Mouse (Mus musculus) heart, postnatal 36 days (tissue): ENCODE data around the gene Lgmn. TPM values are rescaled to one million over a fixed set of nuclear protein-coding genes. Genes with fewer than 3 reads are reported as not detected.

ENCODE experiments used
- DNase-seq, 2 experiments: peaks; one replicate each; pipeline ENCODE4 v3.0.0; 2021 to 2022
- intact Hi-C: fragments of 180-260 bp; cut with DNase I; formaldehyde crosslinking; loops from one replicate; pipeline ENCODE4 v1.15.1; 2025
- total RNA-seq, 2 experiments: library from RNA; stranded (reverse); gene quantifications; 2 replicates each; pipeline ENCODE4 v1.2.3; 2021

The Lgmn gene
- total RNA-seq: 10 to 100 TPM; 74.6 to 79.7 TPM

GRCm38 (mm10) chr12:102439632-102440023 lies at the start of gene Lgmn:
Gene Lgmn (minus strand): TSS chr12:102439813.
- peak; percentile 96 to 98 for DNase-seq

GRCm38 (mm10) chr12:102484946-102485345 lies 45.3 kb upstream of the Lgmn start:
- intact Hi-C loops: no loop called here
- no peak for DNase-seq

More at GRCm38 (mm10) chr12:102439632-102440023, at the start of gene Lgmn:
- intact Hi-C loops: loop anchor here (1.0 kb wide), 1 partner anchor 20 kb away; no protein-coding TSS in a partner anchor

GRCm38 (mm10) chr12:102480481-102480880 lies 40.9 kb upstream of the Lgmn start:
- intact Hi-C loops: no loop called here

GRCm38 (mm10) chr12:102474411-102474810 lies 34.8 kb upstream of the Lgmn start:
- no peak for DNase-seq
- intact Hi-C loops: no loop called here

More at GRCm38 (mm10) chr12:102480481-102480880, 40.9 kb upstream of the Lgmn start:
- no peak for DNase-seq

GRCm38 (mm10) chr12:102468894-102469764 lies 29.5 kb upstream of the Lgmn start, which contains the start of gene Golga5:
Gene Golga5 (plus strand): TSS chr12:102469135.
- peak; percentile 98 to 99 for DNase-seq
- intact Hi-C loops: loop anchor here (5.0 kb wide), 1 partner anchor 492 kb away; the partner anchor contains the start of gene Cpsf2

- intact Hi-C loops: loop anchor here (5.0 kb wide), 1 partner anchor 491 kb away; the partner anchor contains the start of gene Cpsf2
- DNase-seq: no peak
Observed at GRCm38 (mm10) chr12:102468136-102468535, 28.5 kb upstream of the Lgmn start.

- intact Hi-C loops: loop anchor here (5.0 kb wide), 2 partner anchors 477 to 487 kb away; partner anchors contain the start of gene Cpsf2
- no peak for DNase-seq
Observed at GRCm38 (mm10) chr12:102464650-102465049, 25.0 kb upstream of the Lgmn start.

GRCm38 (mm10) chr12:102461177-102461576 lies 21.6 kb upstream of the Lgmn start:
- no peak for DNase-seq
- intact Hi-C loops: loop anchor here (1.0 to 5.0 kb wide), 2 partner anchors 69 to 474 kb away; no protein-coding TSS in a partner anchor

- intact Hi-C loops: loop anchor here (5.0 kb wide), 1 partner anchor 473 kb away; no protein-coding TSS in a partner anchor
- no peak for DNase-seq
Observed at GRCm38 (mm10) chr12:102460014-102460413, 20.4 kb upstream of the Lgmn start.

- intact Hi-C loops: loop anchor here (5.0 kb wide), 1 partner anchor 199 kb away; no protein-coding TSS in a partner anchor
- DNase-seq: no peak
Observed at GRCm38 (mm10) chr12:102456467-102457193, 17.0 kb upstream of the Lgmn start.

- intact Hi-C loops: loop anchor here (5.0 kb wide), 1 partner anchor 36 kb away; no protein-coding TSS in a partner anchor
- DNase-seq: no peak
Observed at GRCm38 (mm10) chr12:102453581-102453980, 14.0 kb upstream of the Lgmn start.

- no peak for DNase-seq
- intact Hi-C loops: loop anchor here (5.0 kb wide), 1 partner anchor 34 kb away; no protein-coding TSS in a partner anchor
Observed at GRCm38 (mm10) chr12:102451126-102451851, 11.7 kb upstream of the Lgmn start.

- DNase-seq: peak in 1 of 2 experiments; percentile 34
- intact Hi-C loops: loop anchor here (5.0 kb wide), 1 partner anchor 33 kb away; no protein-coding TSS in a partner anchor
Observed at GRCm38 (mm10) chr12:102450437-102450836, 10.8 kb upstream of the Lgmn start.

- no peak for DNase-seq
- intact Hi-C loops: no loop called here
Observed at GRCm38 (mm10) chr12:102445436-102445835, 5.8 kb upstream of the Lgmn start.

GRCm38 (mm10) chr12:102443676-102444075 lies 4.1 kb upstream of the Lgmn start:
- no peak for DNase-seq
- intact Hi-C loops: no loop called here

- intact Hi-C loops: no loop called here
- no peak for DNase-seq
Observed at GRCm38 (mm10) chr12:102442639-102443038, 3.0 kb upstream of the Lgmn start.

GRCm38 (mm10) chr12:102441141-102441540 lies 1.5 kb upstream of the Lgmn start:
- intact Hi-C loops: no loop called here
- DNase-seq: no peak

- intact Hi-C loops: no loop called here
- no peak for DNase-seq
Observed at GRCm38 (mm10) chr12:102440551-102440950, 938 bp upstream of the Lgmn start.

- intact Hi-C loops: loop anchor here (1.0 kb wide), 1 partner anchor 20 kb away; no protein-coding TSS in a partner anchor
Observed at GRCm38 (mm10) chr12:102438983-102439631, 506 bp downstream of the Lgmn start.

More at GRCm38 (mm10) chr12:102438983-102439631, 506 bp downstream of the Lgmn start:
- DNase-seq: no peak
